ENCODE assay signal across 21 mouse cellular contexts in genomic region chr5:37457831-37458230, GRCm38 (mm10).
DNase-seq lines count a peak whose midpoint lies in the region; ATAC-seq and TF ChIP-seq lines count a peak whose summit lies in the region.
"Had no signal": no experiment of that assay in that cellular context is flagged by ENCODE, and none has a peak within 500 bp of the region (broad histone marks: within the 10 kb centered on the region; RNA-seq: fewer than 3 reads in every experiment).

No protein-coding gene starts in this region.

- no peak overlapping the region for H3K4me2 ChIP-seq in liver, embryonic 12.5 days
- no peak overlapping the region for H3K4me2 ChIP-seq in liver, embryonic 16.5 days (ENCODE audit: low read depth, low read length)
- no peak overlapping the region for H3K4me2 ChIP-seq in midbrain, postnatal 0 days (ENCODE audit: low read depth, low read length, poor library complexity, severe bottlenecking)
- H3K4me2 ChIP-seq: embryonic facial prominence, embryonic 13.5 days; forebrain, embryonic 13.5 days; heart, embryonic 13.5 days; hindbrain, embryonic 12.5 days had no signal

- H3K36me3 ChIP-seq in liver, embryonic 12.5 days: no peaks in the 10 kb centered on the region
- no peaks in the 10 kb centered on the region for H3K36me3 ChIP-seq in liver, embryonic 16.5 days (ENCODE audit: control insufficient read depth, insufficient read depth)
- peaks cover 6% of the 10 kb centered on the region for H3K36me3 ChIP-seq in midbrain, postnatal 0 days (ENCODE audit: insufficient read depth, low read length)
- H3K36me3 ChIP-seq: heart, embryonic 13.5 days had no signal

- peak; percentile 32 for DNase-seq in c-Kit-negative CD71-positive TER-119-positive erythroid progenitor cells, embryonic 14.5 days (ENCODE audit: low read depth, low spot score)
- peak; percentile 5 for DNase-seq in c-Kit-positive CD71-positive TER-119-negative erythroid progenitor cells, embryonic 14.5 days (ENCODE audit: low read depth)
- no peak for DNase-seq in midbrain, postnatal 0 days (ENCODE audit: low spot score)
- DNase-seq in gastrocnemius, adult 18-20 months (ENCODE audit: low spot score): no peak
- no peak for DNase-seq in cerebellum, postnatal 36 days
- DNase-seq: adrenal gland, adult 2 months; adrenal gland, postnatal 25 days; cerebellum, adult 11-12 months; cerebellum, adult 9-10 months; cerebellum, postnatal 25 days; forebrain, postnatal 0 days; gastrocnemius, adult 2 months; gastrocnemius, postnatal 25 days; heart, postnatal 4 days had no signal

- peak; percentile 77 for ATAC-seq in liver, embryonic 12.5 days
- ATAC-seq in liver, embryonic 16.5 days (ENCODE audit: low read depth): peak; percentile 76
- no peak for ATAC-seq in midbrain, postnatal 0 days (ENCODE audit: low FRiP score)
- ATAC-seq: forebrain, embryonic 13.5 days; forebrain, postnatal 0 days; hindbrain, postnatal 0 days had no signal

- no peaks in the 10 kb centered on the region for H3K9me3 ChIP-seq in liver, embryonic 12.5 days (replicated peaks)
- no peaks in the 10 kb centered on the region for H3K9me3 ChIP-seq in liver, embryonic 16.5 days (replicated peaks; ENCODE audit: control insufficient read depth, low read length)
- 0 out of 2 replicates have a peak, but pooled peaks cover 4% of the 10 kb centered on the region for H3K9me3 ChIP-seq in midbrain, postnatal 0 days (ENCODE audit: low read length)
- H3K9me3 ChIP-seq: forebrain, embryonic 13.5 days; heart, embryonic 13.5 days had no signal

- no peak overlapping the region for H3K9ac ChIP-seq in liver, embryonic 12.5 days
- H3K9ac ChIP-seq in liver, embryonic 16.5 days (ENCODE audit: low read depth, low read length): no peak overlapping the region
- no peak overlapping the region for H3K9ac ChIP-seq in midbrain, postnatal 0 days (replicated peaks; ENCODE audit: low read length, poor library complexity, severe bottlenecking)
- H3K9ac ChIP-seq: embryonic facial prominence, embryonic 13.5 days; forebrain, embryonic 13.5 days; forebrain, postnatal 0 days; heart, embryonic 13.5 days; hindbrain, embryonic 12.5 days had no signal

- 47% methylated on average over 2 of the region's 2 CpGs for WGBS in liver, embryonic 12.5 days (ENCODE audit: insufficient replicate concordance)
- 33% methylated on average over 2 of the region's 2 CpGs for WGBS in liver, embryonic 16.5 days (ENCODE audit: insufficient replicate concordance)
- 93% methylated on average over 2 of the region's 2 CpGs for WGBS in midbrain, postnatal 0 days

- H3K4me1 ChIP-seq in liver, embryonic 12.5 days: peaks cover 16% of the 10 kb centered on the region; the same call in 1 of the 2 replicates
- peaks cover 10% of the 10 kb centered on the region; the same call in 1 of the 2 replicates for H3K4me1 ChIP-seq in liver, embryonic 16.5 days (ENCODE audit: control insufficient read depth, low read depth, low read length)
- no peaks in the 10 kb centered on the region for H3K4me1 ChIP-seq in midbrain, postnatal 0 days (ENCODE audit: insufficient read depth, low read length)
- H3K4me1 ChIP-seq: embryonic facial prominence, embryonic 13.5 days; forebrain, embryonic 13.5 days; heart, embryonic 13.5 days; hindbrain, embryonic 12.5 days had no signal

- H3K27ac ChIP-seq in liver, embryonic 12.5 days: peak overlapping the region; percentile 90
- H3K27ac ChIP-seq in liver, embryonic 16.5 days (ENCODE audit: low read length): peak overlapping the region; percentile 55
- no peak overlapping the region for H3K27ac ChIP-seq in midbrain, postnatal 0 days (ENCODE audit: low read depth, low read length)
- H3K27ac ChIP-seq: embryonic facial prominence, embryonic 13.5 days; forebrain, embryonic 13.5 days; gastrocnemius, adult 2 months; heart, embryonic 13.5 days; hindbrain, embryonic 12.5 days; hindbrain, postnatal 0 days had no signal

- H3K4me3 ChIP-seq in liver, embryonic 12.5 days: no peak overlapping the region
- H3K4me3 ChIP-seq in liver, embryonic 16.5 days (ENCODE audit: low read depth, low read length): no peak overlapping the region
- H3K4me3 ChIP-seq in midbrain, postnatal 0 days (ENCODE audit: low read depth, low read length): no peak overlapping the region
- H3K4me3 ChIP-seq: embryonic facial prominence, embryonic 13.5 days; forebrain, embryonic 13.5 days; gastrocnemius, adult 2 months; heart, embryonic 13.5 days; hindbrain, embryonic 12.5 days had no signal

- no peak for TF ChIP-seq CTCF in midbrain, postnatal 0 days (IDR thresholded peaks at IDR 0.05)

- H3K27me3 ChIP-seq in liver, embryonic 12.5 days (replicated peaks): no peaks in the 10 kb centered on the region
- no peaks in the 10 kb centered on the region for H3K27me3 ChIP-seq in liver, embryonic 16.5 days (ENCODE audit: control insufficient read depth, insufficient read depth, low read depth, low read length)
- no peaks in the 10 kb centered on the region for H3K27me3 ChIP-seq in midbrain, postnatal 0 days (ENCODE audit: insufficient read depth, low read length)
- H3K27me3 ChIP-seq: embryonic facial prominence, embryonic 13.5 days; forebrain, embryonic 13.5 days; heart, embryonic 13.5 days; hindbrain, embryonic 12.5 days had no signal

Comparison
In these comparisons a context has a peak if more than half of its experiments do, and no peak if none do; other contexts are left out.
1. DNase-seq: peak in c-Kit-negative CD71-positive TER-119-positive erythroid progenitor cells, embryonic 14.5 days (single experiment) and c-Kit-positive CD71-positive TER-119-negative erythroid progenitor cells, embryonic 14.5 days (single experiment); none in midbrain, postnatal 0 days (single experiment), gastrocnemius, adult 18-20 months (single experiment) and cerebellum, postnatal 36 days (0 of 2).